Comparison of ENCODE assay signal across 10 mouse cellular contexts in the genomic region with DNA sequence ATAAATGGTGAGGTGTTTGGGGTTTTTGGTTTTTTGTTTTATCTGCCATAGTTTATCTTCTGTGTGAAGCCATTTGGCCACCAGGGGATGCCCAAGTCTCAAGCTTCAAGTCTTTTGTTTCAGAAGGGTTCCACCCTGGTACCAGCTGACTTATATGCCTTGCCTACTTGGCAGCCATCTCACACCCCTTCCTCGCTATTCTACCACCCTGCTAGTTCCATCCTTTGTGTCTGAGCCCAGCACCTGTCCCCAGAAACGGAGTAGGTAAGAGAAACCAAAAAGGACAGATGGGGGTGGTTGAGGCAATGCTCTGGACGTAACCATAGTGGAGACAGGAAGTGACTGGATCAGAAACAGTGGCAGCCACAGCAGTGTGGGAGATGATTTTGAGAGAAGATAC. TPM values are rescaled to one million over a fixed set of nuclear protein-coding genes. Genes with fewer than 3 reads are reported as not detected.
DNase-seq lines count a peak whose midpoint lies in the region; ATAC-seq lines count a peak whose summit lies in the region.
"Had no signal": no experiment of that assay in that cellular context is flagged by ENCODE, and none has a peak within 500 bp of the region (broad histone marks: within the 10 kb centered on the region; RNA-seq: fewer than 3 reads in every experiment).

No protein-coding gene starts in this region.

- no peaks in the 10 kb centered on the region for H3K27me3 ChIP-seq in embryonic facial prominence, embryonic 14.5 days (replicated peaks; ENCODE audit: control insufficient read depth, insufficient read depth, low read length)
- H3K27me3 ChIP-seq in midbrain, embryonic 15.5 days (replicated peaks) = no peaks in the 10 kb centered on the region

- peak; percentile 68 to 79 for DNase-seq in cerebellum, postnatal 14 days
- no peak for DNase-seq in cerebellum, adult 11 months
- DNase-seq in layer of hippocampus, postnatal 14 days (ENCODE audit: low spot score in 2 of 2) = peak; percentile 27 to 44
- no peak for DNase-seq in layer of hippocampus, postnatal 36 days
- DNase-seq in embryonic facial prominence, embryonic 14.5 days (ENCODE audit: low spot score) = peak; percentile 53
- no peak for DNase-seq in natural killer cell, adult 2 months (ENCODE audit: low spot score in 2 of 2)
- no peak for DNase-seq in frontal cortex, postnatal 10 days (ENCODE audit: low spot score in 2 of 2)

- no peak overlapping the region for H3K27ac ChIP-seq in embryonic facial prominence, embryonic 14.5 days (replicated peaks; ENCODE audit: low read depth, low read length)
- 0 out of 2 replicates have a peak overlapping the region, but pooled peaks have one; percentile 29 for H3K27ac ChIP-seq in midbrain, embryonic 15.5 days

- no peak; the same call in 1 of the 2 replicates for ATAC-seq in embryonic facial prominence, embryonic 14.5 days (ENCODE audit: low read depth)
- peak; percentile 61 for ATAC-seq in midbrain, embryonic 15.5 days (replicated peaks)

- 75% methylated on average over 3 of the region's 3 CpGs for WGBS in embryonic facial prominence, embryonic 14.5 days
- WGBS in midbrain, embryonic 15.5 days = 71% methylated on average over 3 of the region's 3 CpGs

- H3K9me3 ChIP-seq in embryonic facial prominence, embryonic 14.5 days (ENCODE audit: control insufficient read depth, low read length) = no peaks in the 10 kb centered on the region
- no peaks in the 10 kb centered on the region for H3K9me3 ChIP-seq in midbrain, embryonic 15.5 days

- H3K4me1 ChIP-seq in embryonic facial prominence, embryonic 14.5 days (ENCODE audit: control insufficient read depth, insufficient read depth, low read length) = no peaks in the 10 kb centered on the region
- H3K4me1 ChIP-seq in midbrain, embryonic 15.5 days = no peaks in the 10 kb centered on the region

- peaks cover 60% of the 10 kb centered on the region for H3K36me3 ChIP-seq in embryonic facial prominence, embryonic 14.5 days (ENCODE audit: control insufficient read depth, insufficient read depth, low read length)
- H3K36me3 ChIP-seq in midbrain, embryonic 15.5 days (replicated peaks) = peaks cover 33% of the 10 kb centered on the region

- no peak overlapping the region for H3K4me2 ChIP-seq in embryonic facial prominence, embryonic 14.5 days (ENCODE audit: low read depth, low read length)
- no peak overlapping the region for H3K4me2 ChIP-seq in midbrain, embryonic 15.5 days

- no peak overlapping the region for H3K4me3 ChIP-seq in embryonic facial prominence, embryonic 14.5 days (ENCODE audit: low read depth, low read length)
- H3K4me3 ChIP-seq in midbrain, embryonic 15.5 days = no peak overlapping the region

- no peak overlapping the region for H3K9ac ChIP-seq in embryonic facial prominence, embryonic 14.5 days (ENCODE audit: low read depth, low read length)
- no peak overlapping the region for H3K9ac ChIP-seq in midbrain, embryonic 15.5 days

RNA-seq across cellular contexts. Expression of a gene that starts 7.5 kb away (rescaled TPM):
- total RNA-seq in layer of hippocampus, postnatal 14 days (2021) = not detected
- total RNA-seq in layer of hippocampus, postnatal 36 days (2021) = not detected
- polyA plus RNA-seq in embryonic facial prominence, embryonic 14.5 days (2014; fragmentation: Nextera tagmentation; extraction: Ambion mirVana) = 1.7 and 4.0 TPM in 2 replicates
- 0.22 and 0.26 TPM in 2 replicates for polyA plus RNA-seq in midbrain, embryonic 15.5 days (2015; fragmentation: Nextera tagmentation; extraction: Ambion mirVana)

RNA-seq across cellular contexts. Expression of a gene that starts 8.8 kb away (rescaled TPM):
- 10 to 100 TPM; 18.2 to 23.8 TPM for total RNA-seq in layer of hippocampus, postnatal 14 days (2021)
- total RNA-seq in layer of hippocampus, postnatal 36 days (2021) = 10 to 100 TPM; 21.8 to 23.8 TPM
- polyA plus RNA-seq in embryonic facial prominence, embryonic 14.5 days (2014; fragmentation: Nextera tagmentation; extraction: Ambion mirVana) = 2.3 and 2.4 TPM in 2 replicates
- 2.2 and 2.6 TPM in 2 replicates for polyA plus RNA-seq in midbrain, embryonic 15.5 days (2015; fragmentation: Nextera tagmentation; extraction: Ambion mirVana)

RNA-seq across cellular contexts. Expression of a gene that starts 13.3 kb away (rescaled TPM):
- not detected for total RNA-seq in layer of hippocampus, postnatal 14 days (2021)
- total RNA-seq in layer of hippocampus, postnatal 36 days (2021) = not detected
- polyA plus RNA-seq in embryonic facial prominence, embryonic 14.5 days (2014; fragmentation: Nextera tagmentation; extraction: Ambion mirVana) = not detected in 2 replicates
- polyA plus RNA-seq in midbrain, embryonic 15.5 days (2015; fragmentation: Nextera tagmentation; extraction: Ambion mirVana) = not detected in 2 replicates
- polyA plus RNA-seq: liver, embryonic 16.5 days; stomach, embryonic 16.5 days had no signal

RNA-seq across cellular contexts. Expression of a gene that starts 13.3 kb away (rescaled TPM):
- 1 to 10 TPM in 1 of 2 experiments, not detected in 1; 1.4 TPM for total RNA-seq in layer of hippocampus, postnatal 14 days (2021)
- total RNA-seq in layer of hippocampus, postnatal 36 days (2021) = 1 to 10 TPM in 1 of 2 experiments, not detected in 1; 1.2 TPM
- polyA plus RNA-seq in embryonic facial prominence, embryonic 14.5 days (2014; fragmentation: Nextera tagmentation; extraction: Ambion mirVana) = not detected in 2 replicates
- polyA plus RNA-seq in midbrain, embryonic 15.5 days (2015; fragmentation: Nextera tagmentation; extraction: Ambion mirVana) = not detected in 2 replicates
- polyA plus RNA-seq: liver, embryonic 16.5 days; stomach, embryonic 16.5 days had no signal

RNA-seq across cellular contexts. Expression of a gene that starts 36.3 kb away (rescaled TPM):
- 10 to 100 TPM; 71.8 to 72.1 TPM for total RNA-seq in layer of hippocampus, postnatal 14 days (2021)
- total RNA-seq in layer of hippocampus, postnatal 36 days (2021) = 10 to 100 TPM; 62.4 to 63.5 TPM
- 60.4 and 62.7 TPM in 2 replicates for polyA plus RNA-seq in embryonic facial prominence, embryonic 14.5 days (2014; fragmentation: Nextera tagmentation; extraction: Ambion mirVana)
- 70.5 and 72.4 TPM in 2 replicates for polyA plus RNA-seq in midbrain, embryonic 15.5 days (2015; fragmentation: Nextera tagmentation; extraction: Ambion mirVana)

Comparison
In these comparisons a context has a peak if more than half of its experiments do, and no peak if none do; other contexts are left out.
1. DNase-seq: peak in cerebellum, postnatal 14 days (2 of 2), layer of hippocampus, postnatal 14 days (2 of 2) and embryonic facial prominence, embryonic 14.5 days (single experiment); none in cerebellum, adult 11 months (single experiment), layer of hippocampus, postnatal 36 days (0 of 2), natural killer cell, adult 2 months (0 of 2) and frontal cortex, postnatal 10 days (0 of 2).